Mouse (Mus musculus) lung, postnatal 0 days (tissue): Measurements from ENCODE around the gene Has3.

Source experiments
- CTCF ChIP-seq: IDR thresholded peaks from 2 replicates; pipeline ENCODE4 v1.5.1; 2016; ENCODE audit warnings: antibody characterized with exemption, mild to moderate bottlenecking
- EP300 ChIP-seq: IDR thresholded peaks from 2 replicates; pipeline ENCODE4 v1.6.1; 2016; ENCODE audit warnings: antibody characterized with exemption, mild to moderate bottlenecking, control low read depth

- TF ChIP-seq CTCF (no peak), EP300 (no peak)
Measured at GRCm38 (mm10) chr8:106829526-106830045, 40.5 kb upstream of the Has3 start.
